Mouse (Mus musculus): ENCODE data around the gene Gpx6. TPM values are rescaled to one million over a fixed set of nuclear protein-coding genes. Genes with fewer than 3 reads are reported as not detected.
A peak's percentile ranks its signal among the peaks of the same experiment; 100 is the strongest.

Gene Gpx6
- polyA plus RNA-seq, 1 experiment from 2014 or later, result 0.41 TPM

DNA sequence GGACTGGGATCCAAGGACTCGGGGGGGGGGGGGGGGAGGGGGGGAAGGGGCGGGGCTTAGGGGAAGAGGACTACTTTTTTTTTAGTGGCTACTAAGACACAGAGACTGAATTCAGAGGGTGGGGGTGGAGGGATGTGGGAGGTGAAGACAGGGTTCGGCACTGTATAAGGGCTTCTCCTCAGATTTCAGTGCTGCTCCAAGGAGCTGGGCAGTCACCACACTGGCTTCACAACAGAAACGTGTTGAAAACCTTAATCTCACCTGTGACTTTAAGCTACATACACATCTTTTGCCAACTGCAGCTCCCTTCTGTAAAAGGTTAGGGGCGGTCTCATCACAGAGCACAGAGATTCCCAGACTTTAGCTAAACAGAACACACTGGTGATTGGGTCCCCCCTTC lies 929 bp downstream of the Gpx6 start:
- no peak for ATAC-seq (replicated peaks; ENCODE audit: insufficient number of reproducible peaks, low FRiP score, low TSS enrichment, low read depth)

DNA sequence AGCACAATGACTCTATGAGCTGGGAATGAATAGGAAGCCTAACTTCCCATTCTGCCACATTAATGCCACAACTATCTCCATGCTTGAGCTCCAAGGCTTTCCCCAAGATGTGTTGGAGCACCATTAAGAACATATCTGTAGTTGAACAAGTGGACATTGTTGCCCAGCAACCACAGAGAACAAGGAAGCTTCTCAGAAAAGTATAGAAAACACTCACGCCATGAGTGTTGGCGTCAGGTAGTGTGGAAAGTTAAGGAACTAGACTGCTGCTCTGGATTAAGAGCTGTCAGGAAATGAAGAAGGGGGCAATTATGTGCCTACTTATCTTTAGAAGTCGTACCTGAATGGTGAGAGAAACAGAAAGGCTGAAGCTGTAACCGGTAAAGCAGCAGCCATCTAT lies 2.0 kb downstream of the Gpx6 start:
- no peaks in the 10 kb centered on the region for H3K9me3 ChIP-seq (replicated peaks; ENCODE audit: control insufficient read depth, low read length)
- no peaks in the 10 kb centered on the region for H3K36me3 ChIP-seq (replicated peaks; ENCODE audit: control insufficient read depth, insufficient read depth, low read depth, low read length)
- no peaks in the 10 kb centered on the region for H3K4me1 ChIP-seq (ENCODE audit: control insufficient read depth, insufficient read depth, low read length)
- H3K4me2 ChIP-seq (ENCODE audit: low read depth, low read length), result no peak overlapping the region
- 75% methylated on average over 4 of the region's 4 CpGs for WGBS
- ATAC-seq (replicated peaks; ENCODE audit: insufficient number of reproducible peaks, low FRiP score, low TSS enrichment, low read depth) (no peak), DNase-seq (ENCODE audit: low spot score) (no peak)
- no peak overlapping the region for H3K4me3 ChIP-seq (ENCODE audit: low read depth, low read length)
- H3K27me3 ChIP-seq (ENCODE audit: control insufficient read depth, insufficient read depth, low read length), result no peaks in the 10 kb centered on the region
- no peak overlapping the region for H3K9ac ChIP-seq (replicated peaks; ENCODE audit: low read length)
- no peak overlapping the region for H3K27ac ChIP-seq (replicated peaks; ENCODE audit: low read depth, low read length)

More for the DNA sequence above, 929 bp downstream of the Gpx6 start:
- H3K4me2 ChIP-seq (ENCODE audit: low read depth, low read length), result no peak overlapping the region
- no peak overlapping the region for H3K9ac ChIP-seq (replicated peaks; ENCODE audit: low read length)
- H3K27me3 ChIP-seq (ENCODE audit: control insufficient read depth, insufficient read depth, low read length), result no peaks in the 10 kb centered on the region
- H3K4me1 ChIP-seq (ENCODE audit: control insufficient read depth, insufficient read depth, low read length), result no peaks in the 10 kb centered on the region
- DNase-seq (ENCODE audit: low spot score), result no peak
- no peaks in the 10 kb centered on the region for H3K9me3 ChIP-seq (replicated peaks; ENCODE audit: control insufficient read depth, low read length)
- no peak overlapping the region for H3K4me3 ChIP-seq (ENCODE audit: low read depth, low read length)
- H3K36me3 ChIP-seq (replicated peaks; ENCODE audit: control insufficient read depth, insufficient read depth, low read depth, low read length), result no peaks in the 10 kb centered on the region
- WGBS, result 44% methylated on average over 3 of the region's 5 CpGs
- no peak overlapping the region for H3K27ac ChIP-seq (replicated peaks; ENCODE audit: low read depth, low read length)

DNA sequence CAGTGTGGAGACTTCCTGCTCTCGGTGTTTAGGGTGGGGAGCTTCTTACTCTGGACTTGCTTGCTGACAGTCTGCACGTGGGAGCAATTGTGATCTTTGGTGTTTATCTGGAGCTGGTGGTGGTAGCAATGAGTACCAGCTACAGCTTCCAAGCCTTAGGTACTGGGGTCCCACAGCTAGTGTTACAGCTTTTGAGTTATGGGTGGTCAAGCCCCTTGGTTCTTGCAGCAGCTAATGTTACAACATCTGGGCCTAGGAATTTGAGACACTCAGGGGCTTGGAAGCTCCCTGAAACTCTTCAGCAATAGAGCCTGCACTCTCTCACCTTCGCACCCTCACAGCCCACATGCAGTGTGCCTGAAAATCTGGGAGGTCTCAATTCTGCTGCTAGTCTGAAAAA lies 8.3 kb downstream of the Gpx6 start:
- no peaks in the 10 kb centered on the region for H3K9me3 ChIP-seq (replicated peaks; ENCODE audit: control insufficient read depth, low read length)

DNA sequence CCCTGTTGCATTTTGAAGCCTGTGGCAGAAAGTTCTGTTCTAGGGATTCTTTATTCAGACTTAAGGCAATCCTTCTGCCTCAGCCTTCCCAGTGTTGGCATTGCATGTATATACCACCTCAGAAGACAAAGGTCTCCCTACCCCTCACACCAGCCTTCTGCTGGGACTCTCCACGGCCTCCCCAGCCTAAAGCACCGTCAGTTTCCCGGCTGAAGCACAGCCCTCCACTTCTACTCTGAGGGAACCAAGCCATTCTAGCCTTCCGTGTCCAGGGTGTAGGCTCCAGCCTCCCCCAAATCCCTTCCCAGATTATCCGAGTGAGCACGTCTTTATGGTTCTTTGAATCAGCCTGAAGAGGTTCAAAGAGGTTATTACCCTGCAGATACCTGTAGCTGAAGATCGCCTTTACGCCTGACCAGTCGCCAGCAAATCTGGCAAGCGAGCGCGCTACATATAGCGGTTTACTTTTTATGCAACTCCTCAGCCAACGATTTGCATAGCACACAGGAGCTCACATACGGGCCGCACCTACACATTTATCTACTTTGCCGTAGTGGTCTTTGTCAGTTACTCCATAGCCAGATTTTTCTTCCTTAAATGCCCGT lies 10.1 kb downstream of the Gpx6 start:
- ATAC-seq (replicated peaks; ENCODE audit: insufficient number of reproducible peaks, low FRiP score, low TSS enrichment, low read depth) (no peak), DNase-seq (ENCODE audit: low spot score) (no peak)
- 3% methylated on average over 18 of the region's 18 CpGs for WGBS
- no peak overlapping the region for H3K27ac ChIP-seq (replicated peaks; ENCODE audit: low read depth, low read length)
- peak overlapping the region; percentile 37 for H3K4me2 ChIP-seq (ENCODE audit: low read depth, low read length)
- no peak overlapping the region; the same call in 1 of the 2 replicates for H3K9ac ChIP-seq (replicated peaks; ENCODE audit: low read length)
- H3K4me1 ChIP-seq (ENCODE audit: control insufficient read depth, insufficient read depth, low read length), result no peaks in the 10 kb centered on the region
- no peaks in the 10 kb centered on the region for H3K36me3 ChIP-seq (replicated peaks; ENCODE audit: control insufficient read depth, insufficient read depth, low read depth, low read length)
- no peaks in the 10 kb centered on the region for H3K27me3 ChIP-seq (ENCODE audit: control insufficient read depth, insufficient read depth, low read length)
- H3K4me3 ChIP-seq (ENCODE audit: low read depth, low read length), result peak overlapping the region; percentile 31
- no peaks in the 10 kb centered on the region for H3K9me3 ChIP-seq (replicated peaks; ENCODE audit: control insufficient read depth, low read length)

More for the DNA sequence above, 8.3 kb downstream of the Gpx6 start:
- no peak overlapping the region for H3K4me2 ChIP-seq (ENCODE audit: low read depth, low read length)
- H3K36me3 ChIP-seq (replicated peaks; ENCODE audit: control insufficient read depth, insufficient read depth, low read depth, low read length), result no peaks in the 10 kb centered on the region
- H3K27ac ChIP-seq (replicated peaks; ENCODE audit: low read depth, low read length), result no peak overlapping the region
- no peak overlapping the region for H3K4me3 ChIP-seq (ENCODE audit: low read depth, low read length)
- no peaks in the 10 kb centered on the region for H3K4me1 ChIP-seq (ENCODE audit: control insufficient read depth, insufficient read depth, low read length)
- DNase-seq (ENCODE audit: low spot score), result no peak
- no peak overlapping the region for H3K9ac ChIP-seq (replicated peaks; ENCODE audit: low read length)
- no peak for ATAC-seq (replicated peaks; ENCODE audit: insufficient number of reproducible peaks, low FRiP score, low TSS enrichment, low read depth)
- WGBS, result 74% methylated on average over 3 of the region's 3 CpGs
- no peaks in the 10 kb centered on the region for H3K27me3 ChIP-seq (ENCODE audit: control insufficient read depth, insufficient read depth, low read length)

DNA sequence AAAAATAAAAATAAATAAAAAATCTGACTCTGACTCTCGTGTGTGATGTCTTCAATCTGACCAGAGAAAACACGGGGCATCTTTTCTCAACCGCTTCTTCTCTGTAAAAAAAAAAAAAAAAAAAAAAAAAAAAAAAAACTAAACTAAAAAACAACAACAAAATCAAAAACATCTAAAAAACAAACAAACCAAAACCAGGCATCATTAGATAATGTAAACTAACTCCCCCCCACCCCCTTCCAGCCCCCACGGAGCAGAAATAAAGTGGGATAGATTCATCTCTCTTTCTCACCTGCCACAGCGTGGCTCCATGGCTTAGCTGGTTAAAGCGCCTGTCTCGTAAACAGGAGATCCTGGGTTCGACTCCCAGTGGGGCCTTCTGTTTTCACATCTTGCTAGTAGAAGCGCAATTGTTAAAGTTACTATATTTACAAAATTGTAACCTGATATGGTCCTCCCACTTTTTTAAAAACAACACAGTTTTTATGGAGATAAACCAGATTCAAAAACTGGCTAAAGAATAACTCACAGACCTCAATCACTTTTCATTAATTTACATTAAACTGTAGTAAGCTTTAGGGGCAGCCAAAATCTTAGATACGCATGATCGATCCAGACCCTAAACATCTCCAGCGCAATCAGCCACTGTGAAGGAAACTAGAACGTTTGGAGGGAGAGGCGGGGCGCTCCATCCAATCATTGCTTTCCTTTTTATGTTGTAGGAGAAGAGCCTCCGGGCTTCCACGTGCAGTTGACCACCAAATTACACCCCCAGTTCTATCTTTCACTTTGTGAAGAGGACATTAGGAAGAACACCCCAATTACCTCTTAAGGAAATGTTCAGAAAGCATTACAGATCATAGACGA lies 10.8 kb downstream of the Gpx6 start:
- Histone ChIP-seq H3K4me2 (ENCODE audit: low read depth, low read length) (peak overlapping the region; percentile 11; the same call in 1 of the 2 replicates), H3K36me3 (replicated peaks; ENCODE audit: control insufficient read depth, insufficient read depth, low read depth, low read length) (no peaks in the 10 kb centered on the region), H3K4me3 (ENCODE audit: low read depth, low read length) (peak overlapping the region; percentile 31), H3K27me3 (ENCODE audit: control insufficient read depth, insufficient read depth, low read length) (no peaks in the 10 kb centered on the region), H3K9ac (replicated peaks; ENCODE audit: low read length) (no peak overlapping the region), H3K9me3 (replicated peaks; ENCODE audit: control insufficient read depth, low read length) (no peaks in the 10 kb centered on the region), H3K4me1 (ENCODE audit: control insufficient read depth, insufficient read depth, low read length) (no peaks in the 10 kb centered on the region), H3K27ac (replicated peaks; ENCODE audit: low read depth, low read length) (no peak overlapping the region)
- ATAC-seq (replicated peaks; ENCODE audit: insufficient number of reproducible peaks, low FRiP score, low TSS enrichment, low read depth) (no peak), DNase-seq (ENCODE audit: low spot score) (peak; percentile 81)
- WGBS, result 10% methylated on average over 18 of the region's 18 CpGs

DNA sequence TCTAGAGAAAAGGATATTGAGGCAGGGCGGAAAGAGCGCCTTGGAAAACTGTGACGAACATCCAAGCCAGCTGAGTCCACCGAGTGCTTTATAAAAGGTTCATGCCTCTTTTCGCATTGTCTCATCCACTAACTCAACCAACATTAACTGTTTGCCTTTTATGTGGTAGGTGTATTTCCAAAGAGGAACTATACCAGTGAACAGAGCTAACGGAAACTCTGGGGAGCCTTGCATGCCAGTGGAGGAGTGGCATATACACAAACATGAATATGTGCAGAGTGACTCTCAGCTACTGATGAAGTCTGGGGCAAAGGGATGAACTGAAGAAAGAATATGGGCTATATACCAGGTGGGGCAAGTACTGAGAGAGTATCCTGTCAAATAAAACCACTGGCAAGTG lies 11.5 kb downstream of the Gpx6 start:
- Histone ChIP-seq H3K4me3 (ENCODE audit: low read depth, low read length) (no peak overlapping the region), H3K27me3 (ENCODE audit: control insufficient read depth, insufficient read depth, low read length) (no peaks in the 10 kb centered on the region), H3K4me2 (ENCODE audit: low read depth, low read length) (no peak overlapping the region), H3K36me3 (replicated peaks; ENCODE audit: control insufficient read depth, insufficient read depth, low read depth, low read length) (no peaks in the 10 kb centered on the region), H3K4me1 (ENCODE audit: control insufficient read depth, insufficient read depth, low read length) (no peaks in the 10 kb centered on the region), H3K9ac (replicated peaks; ENCODE audit: low read length) (no peak overlapping the region), H3K9me3 (replicated peaks; ENCODE audit: control insufficient read depth, low read length) (no peaks in the 10 kb centered on the region), H3K27ac (replicated peaks; ENCODE audit: low read depth, low read length) (no peak overlapping the region)
- DNase-seq (ENCODE audit: low spot score), result no peak
- ATAC-seq (replicated peaks; ENCODE audit: insufficient number of reproducible peaks, low FRiP score, low TSS enrichment, low read depth), result no peak
- WGBS, result 60% methylated on average over 6 of the region's 6 CpGs

DNA sequence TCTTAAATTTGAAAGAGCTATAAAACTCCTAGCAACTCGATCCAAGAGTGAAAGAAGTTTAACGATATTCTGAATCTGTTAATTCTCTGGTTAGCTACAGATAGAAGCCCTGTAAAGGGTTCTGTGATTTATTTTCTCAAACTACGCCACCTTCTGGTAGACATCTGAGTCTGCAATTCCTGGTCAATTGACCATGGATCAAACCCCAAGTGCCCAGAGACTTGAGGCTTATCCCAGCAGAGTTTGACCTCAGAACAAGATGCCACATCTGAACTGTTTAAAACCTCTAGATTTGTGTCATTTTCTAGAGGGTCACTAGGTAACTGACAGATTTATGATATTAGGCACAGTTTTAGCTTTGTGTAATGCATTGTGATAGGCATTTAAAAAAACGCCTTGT lies 14.3 kb downstream of the Gpx6 start:
- 0 out of 2 replicates have a peak, but pooled peaks have one; percentile 25 for ATAC-seq (replicated peaks; ENCODE audit: insufficient number of reproducible peaks, low FRiP score, low TSS enrichment, low read depth)
- no peaks in the 10 kb centered on the region for H3K9me3 ChIP-seq (replicated peaks; ENCODE audit: control insufficient read depth, low read length)
- H3K27me3 ChIP-seq (ENCODE audit: control insufficient read depth, insufficient read depth, low read length), result no peaks in the 10 kb centered on the region
- H3K4me1 ChIP-seq (ENCODE audit: control insufficient read depth, insufficient read depth, low read length), result no peaks in the 10 kb centered on the region
- 10% methylated on average over 4 of the region's 4 CpGs for WGBS
- DNase-seq (ENCODE audit: low spot score), result peak; percentile 74
- H3K4me3 ChIP-seq (ENCODE audit: low read depth, low read length), result no peak overlapping the region
- no peak overlapping the region for H3K9ac ChIP-seq (replicated peaks; ENCODE audit: low read length)
- H3K36me3 ChIP-seq (replicated peaks; ENCODE audit: control insufficient read depth, insufficient read depth, low read depth, low read length), result no peaks in the 10 kb centered on the region
- H3K4me2 ChIP-seq (ENCODE audit: low read depth, low read length), result no peak overlapping the region
- no peak overlapping the region for H3K27ac ChIP-seq (replicated peaks; ENCODE audit: low read depth, low read length)

DNA sequence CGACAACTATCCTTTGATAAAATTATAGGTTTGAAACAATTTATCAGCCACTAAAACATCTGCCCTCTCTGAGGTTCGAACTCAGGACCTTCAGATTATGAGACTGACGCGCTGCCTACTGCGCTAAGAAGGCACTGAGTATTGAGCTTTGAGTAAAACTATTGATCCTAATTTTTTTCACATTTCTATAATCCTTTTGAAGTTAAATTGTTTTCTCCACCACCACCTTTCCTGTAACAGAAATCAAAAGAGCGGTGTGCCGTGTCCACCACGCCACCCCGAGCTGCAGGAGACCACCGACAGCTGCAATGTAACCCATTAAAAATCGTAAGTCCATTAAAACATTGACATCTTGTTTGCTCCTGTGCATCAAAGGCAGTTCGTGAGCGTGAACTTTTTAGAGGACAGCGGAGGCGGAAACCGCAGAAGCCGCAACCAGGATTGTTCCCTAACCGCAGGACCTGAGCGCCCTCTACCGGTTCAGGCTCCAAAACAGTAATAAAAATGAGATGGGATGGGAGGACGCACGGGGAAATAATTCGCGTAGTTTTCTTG lies 14.8 kb downstream of the Gpx6 start:
- DNase-seq (ENCODE audit: low spot score) (peak; percentile 95), ATAC-seq (replicated peaks; ENCODE audit: insufficient number of reproducible peaks, low FRiP score, low TSS enrichment, low read depth) (peak; percentile 63)
- Histone ChIP-seq H3K4me3 (ENCODE audit: low read depth, low read length) (peak overlapping the region; percentile 32), H3K9me3 (replicated peaks; ENCODE audit: control insufficient read depth, low read length) (no peaks in the 10 kb centered on the region), H3K27me3 (ENCODE audit: control insufficient read depth, insufficient read depth, low read length) (no peaks in the 10 kb centered on the region), H3K36me3 (replicated peaks; ENCODE audit: control insufficient read depth, insufficient read depth, low read depth, low read length) (no peaks in the 10 kb centered on the region), H3K4me2 (ENCODE audit: low read depth, low read length) (peak overlapping the region; percentile 38), H3K9ac (replicated peaks; ENCODE audit: low read length) (no peak overlapping the region), H3K4me1 (ENCODE audit: control insufficient read depth, insufficient read depth, low read length) (no peaks in the 10 kb centered on the region), H3K27ac (replicated peaks; ENCODE audit: low read depth, low read length) (no peak overlapping the region)
- WGBS, result under 1% methylated on average over 24 of the region's 24 CpGs

All from embryonic facial prominence, embryonic 11.5 days (tissue).